In genomic region chr4:75277467-75278196, GRCm38 (mm10) we compare ENCODE assay signal across 8 mouse cellular contexts. TPM values are rescaled to one million over a fixed set of nuclear protein-coding genes. Genes with fewer than 3 reads are reported as not detected.
DNase-seq lines count a peak whose midpoint lies in the region; ATAC-seq lines count a peak whose summit lies in the region.

No protein-coding gene starts in this region.

- intact Hi-C loops in left cerebral cortex, postnatal 10 days (cut with DNase I), result no loop called here

- H3K79me2 ChIP-seq in macrophage (ENCODE audit: inconsistent target), result peaks cover 20% of the 10 kb centered on the region

- peak overlapping the region; percentile 90 for H3K4me2 ChIP-seq in heart, embryonic 16.5 days (ENCODE audit: low read depth, low read length)

- H3K9ac ChIP-seq in heart, embryonic 16.5 days (ENCODE audit: low read length), result peak overlapping the region; percentile 93

- no peaks in the 10 kb centered on the region for H3K9me3 ChIP-seq in megakaryocyte, embryonic 14.5 days
- H3K9me3 ChIP-seq in heart, embryonic 16.5 days (replicated peaks; ENCODE audit: control insufficient read depth, low read length), result no peaks in the 10 kb centered on the region

- DNase-seq in cerebellum, adult 9-10 months, result peak; percentile 27
- no peak for DNase-seq in gastrocnemius, postnatal 10 days
- no peak for DNase-seq in ovary, postnatal 36 days (ENCODE audit: low spot score)
- no peak for DNase-seq in left cerebral cortex, postnatal 10 days (ENCODE audit: extremely low spot score in 1 of 2, low spot score in 2 of 2)

- H3K27me3 ChIP-seq in megakaryocyte, embryonic 14.5 days (replicated peaks), result no peaks in the 10 kb centered on the region
- no peaks in the 10 kb centered on the region for H3K27me3 ChIP-seq in heart, embryonic 16.5 days (ENCODE audit: control insufficient read depth, insufficient read depth, low read length)

- peaks cover 34% of the 10 kb centered on the region for H3K4me1 ChIP-seq in megakaryocyte, embryonic 14.5 days
- H3K4me1 ChIP-seq in heart, embryonic 16.5 days (ENCODE audit: control insufficient read depth, insufficient read depth, low read length), result peaks cover 3% of the 10 kb centered on the region; the same call in 1 of the 2 replicates

- 0 out of 2 replicates have a peak overlapping the region, but pooled peaks have one; percentile 25 for H3K27ac ChIP-seq in heart, embryonic 16.5 days (ENCODE audit: low read length)
- peak overlapping the region; percentile 70 for H3K27ac ChIP-seq in macrophage

- no peak for ATAC-seq in megakaryocyte, adult 5-6 weeks (ENCODE audit: poor library complexity, severe bottlenecking)
- ATAC-seq in heart, embryonic 16.5 days (replicated peaks; ENCODE audit: extremely low read depth, insufficient read depth, low FRiP score), result peak; percentile 75

- H3K4me3 ChIP-seq in megakaryocyte, embryonic 14.5 days (replicated peaks), result peak overlapping the region; percentile 99
- peak overlapping the region; percentile 92 for H3K4me3 ChIP-seq in heart, embryonic 16.5 days (ENCODE audit: low read length)
- peak overlapping the region; percentile 79 for H3K4me3 ChIP-seq in macrophage (ENCODE audit: inconsistent target)

- 5% methylated on average over 30 of the region's 30 CpGs for WGBS in heart, embryonic 16.5 days
- WGBS in macrophage (ENCODE audit: missing documents), result 8% methylated on average over 30 of the region's 30 CpGs

- peaks cover 22% of the 10 kb centered on the region for H3K36me3 ChIP-seq in megakaryocyte, embryonic 14.5 days (replicated peaks; ENCODE audit: low read length)
- H3K36me3 ChIP-seq in heart, embryonic 16.5 days (ENCODE audit: control insufficient read depth, insufficient read depth), result peaks cover 13% of the 10 kb centered on the region
- no peaks in the 10 kb centered on the region for H3K36me3 ChIP-seq in macrophage (ENCODE audit: inconsistent target)

RNA-seq across cellular contexts. Expression of gene Dmac1, which starts 0.5 kb away (rescaled TPM):
- polyA plus RNA-seq in megakaryocyte, embryonic 14.5 days (2012; ENCODE audit: insufficient read depth, low replicate concordance), result 164 and 202 TPM in 2 replicates
- total RNA-seq in megakaryocyte, adult 5-6 weeks (2015), result 78.4 and 110 TPM in 2 replicates
- 78.6 and 83.2 TPM in 2 replicates for total RNA-seq in megakaryocyte, adult 5-6 weeks (2017)
- polyA plus RNA-seq in heart, embryonic 16.5 days (2015; fragmentation: Nextera tagmentation; extraction: Ambion mirVana), result 96.9 and 97.7 TPM in 2 replicates
- total RNA-seq in macrophage (2018; cell fraction: chromatin; rRNA removed), result 10 to 100 TPM in 15 of 26 experiments, 1 to 10 TPM in 11; 2.7 to 30.9 (median 11.9) TPM
- total RNA-seq in macrophage (2018; cell fraction: cytosol; rRNA removed), result 100 to 1,000 TPM in 13 of 26 experiments, 10 to 100 TPM in 13; 75.5 to 134 (median 99.1) TPM
- 10 to 100 TPM; 12.5 to 78.0 (median 42.8) TPM for total RNA-seq in macrophage (2018; cell fraction: nucleus; rRNA removed)
- 73.9 to 109 TPM (median 107 TPM) in 3 replicates for polyA plus RNA-seq in macrophage (2018)
- total RNA-seq in gastrocnemius, postnatal 10 days (2021), result 10 to 100 TPM; 61.2 to 62.1 TPM
- 10 to 100 TPM; 59.6 to 61.2 TPM for total RNA-seq in left cerebral cortex, postnatal 10 days (2021)
